Mouse (Mus musculus) stomach, postnatal 0 days (tissue): ENCODE measurements at regions not wholly inside any gene's neighbourhood (a gene's known extent, or its start where the extent isn't known, plus 50 kb on each side); places are given as distances from the start of the nearest gene placed in this dataset.

ENCODE experiments used
- CTCF ChIP-seq: IDR thresholded peaks from 2 replicates; pipeline ENCODE4 v1.5.1; 2016; ENCODE audit warnings: antibody characterized with exemption, low read depth, mild to moderate bottlenecking, moderate library complexity
- EP300 ChIP-seq: optimal IDR thresholded peaks from 2 replicates; pipeline ENCODE3; 2016; ENCODE audit warnings: antibody characterized with exemption

DNA sequence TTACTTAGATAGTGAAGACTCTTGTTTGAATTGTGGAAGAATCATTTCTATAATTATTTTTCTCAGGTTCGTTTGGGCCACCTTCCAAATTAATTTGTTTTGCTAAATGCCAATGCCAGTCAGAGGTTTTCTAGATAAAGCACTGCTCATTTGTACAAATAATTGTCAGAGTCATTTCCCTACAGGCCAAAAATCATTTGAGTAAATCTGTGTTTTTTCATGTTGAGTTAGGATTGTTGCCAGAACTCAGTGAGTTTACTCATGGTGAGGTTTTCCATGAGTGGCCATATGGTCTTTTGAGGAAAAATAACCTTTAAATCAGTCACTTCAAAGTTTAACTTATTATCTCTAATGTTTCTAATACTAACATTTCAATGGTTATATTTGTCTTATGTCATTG, 5336.3 kb downstream of the 9330182O14Rik start:
- TF ChIP-seq EP300 (no peak), CTCF (no peak)
